ENCODE assay signal across 12 mouse cellular contexts in the genomic region with DNA sequence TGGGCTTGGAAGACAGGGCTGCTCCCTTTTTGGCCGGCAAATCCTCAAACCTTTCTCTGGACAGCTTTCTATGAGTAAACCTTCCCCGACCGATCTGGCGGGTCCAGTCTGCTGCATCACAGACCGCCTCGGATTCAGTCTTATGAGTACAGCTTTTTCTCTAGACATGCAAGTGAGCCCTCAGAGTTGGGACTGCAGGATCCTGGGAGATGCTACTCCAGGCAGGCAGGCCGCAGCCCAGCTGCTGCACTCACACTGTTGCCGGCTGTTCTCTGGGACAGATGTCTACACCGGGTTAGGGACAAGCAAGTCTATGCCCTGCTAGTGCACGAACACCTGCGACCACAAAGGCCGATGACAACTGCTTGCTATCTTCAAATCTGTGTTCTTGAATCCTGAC. TPM values are rescaled to one million over a fixed set of nuclear protein-coding genes. Genes with fewer than 3 reads are reported as not detected.
DNase-seq lines count a peak whose midpoint lies in the region; ATAC-seq lines count a peak whose summit lies in the region.
"Had no signal": no experiment of that assay in that cellular context is flagged by ENCODE, and none has a peak within 500 bp of the region (broad histone marks: within the 10 kb centered on the region; RNA-seq: fewer than 3 reads in every experiment).

No protein-coding gene starts in this region.

- under 1% methylated on average over 12 of the region's 12 CpGs for WGBS in embryonic facial prominence, embryonic 10.5 days
- 5% methylated on average over 12 of the region's 12 CpGs for WGBS in forebrain, embryonic 13.5 days
- 2% methylated on average over 12 of the region's 12 CpGs for WGBS in limb, embryonic 10.5 days

- no peak overlapping the region for H3K27ac ChIP-seq in embryonic facial prominence, embryonic 10.5 days (replicated peaks)
- peak overlapping the region; percentile 40 for H3K27ac ChIP-seq in forebrain, embryonic 13.5 days
- H3K27ac ChIP-seq in limb, embryonic 10.5 days: peak overlapping the region; percentile 98
- H3K27ac ChIP-seq: liver, embryonic 15.5 days had no signal

- peak overlapping the region; percentile 51 for H3K9ac ChIP-seq in forebrain, embryonic 13.5 days
- H3K9ac ChIP-seq: heart, embryonic 12.5 days; liver, embryonic 15.5 days had no signal

- H3K4me3 ChIP-seq in embryonic facial prominence, embryonic 10.5 days: no peak overlapping the region
- H3K4me3 ChIP-seq in forebrain, embryonic 13.5 days: peak overlapping the region; percentile 39
- H3K4me3 ChIP-seq in limb, embryonic 10.5 days: peak overlapping the region; percentile 79
- H3K4me3 ChIP-seq: heart, embryonic 12.5 days; liver, embryonic 15.5 days had no signal

- H3K4me1 ChIP-seq in embryonic facial prominence, embryonic 10.5 days: peaks cover 60% of the 10 kb centered on the region
- peaks cover 54% of the 10 kb centered on the region for H3K4me1 ChIP-seq in forebrain, embryonic 13.5 days
- peaks cover 74% of the 10 kb centered on the region for H3K4me1 ChIP-seq in limb, embryonic 10.5 days

- DNase-seq in embryonic facial prominence, embryonic 10.5 days (ENCODE audit: low spot score): peak; percentile 49
- DNase-seq in limb, embryonic 10.5 days (ENCODE audit: low spot score): no peak
- DNase-seq in naive thymus-derived CD4-positive, alpha-beta T cell, adult 2 months (ENCODE audit: low read depth): peak; percentile 28
- DNase-seq in ovary, adult 18-20 months (ENCODE audit: low spot score): no peak
- no peak for DNase-seq in ovary, postnatal 14 days (ENCODE audit: low spot score)
- DNase-seq in right cerebral cortex, adult 2 months (ENCODE audit: low spot score in 2 of 2): no peak
- DNase-seq: cerebellum, adult 9-11 months; right cerebral cortex, adult 18-20 months had no signal

- no peak for ATAC-seq in forebrain, embryonic 13.5 days
- ATAC-seq: intestine, embryonic 16.5 days had no signal

- H3K4me2 ChIP-seq in forebrain, embryonic 13.5 days: peak overlapping the region; percentile 54
- H3K4me2 ChIP-seq: liver, embryonic 15.5 days had no signal

- H3K9me3 ChIP-seq in embryonic facial prominence, embryonic 10.5 days: no peaks in the 10 kb centered on the region
- no peaks in the 10 kb centered on the region for H3K9me3 ChIP-seq in forebrain, embryonic 13.5 days (replicated peaks)
- no peaks in the 10 kb centered on the region for H3K9me3 ChIP-seq in limb, embryonic 10.5 days (replicated peaks)
- H3K9me3 ChIP-seq: heart, embryonic 12.5 days; liver, embryonic 15.5 days had no signal

- H3K36me3 ChIP-seq in embryonic facial prominence, embryonic 10.5 days (replicated peaks): peaks cover 3% of the 10 kb centered on the region
- H3K36me3 ChIP-seq in forebrain, embryonic 13.5 days (ENCODE audit: poor library complexity, severe bottlenecking): no peaks in the 10 kb centered on the region
- peaks cover 11% of the 10 kb centered on the region for H3K36me3 ChIP-seq in limb, embryonic 10.5 days
- H3K36me3 ChIP-seq: liver, embryonic 15.5 days had no signal

- H3K27me3 ChIP-seq in embryonic facial prominence, embryonic 10.5 days (replicated peaks; ENCODE audit: low read depth, poor library complexity, severe bottlenecking): peaks cover 98% of the 10 kb centered on the region
- peaks cover 75% of the 10 kb centered on the region for H3K27me3 ChIP-seq in forebrain, embryonic 13.5 days
- peaks cover 69% of the 10 kb centered on the region for H3K27me3 ChIP-seq in limb, embryonic 10.5 days (ENCODE audit: low read depth, poor library complexity, severe bottlenecking)

RNA-seq across cellular contexts. Expression of a gene that starts 2.2 kb away (rescaled TPM):
- 1.4 and 2.1 TPM in 2 replicates for polyA plus RNA-seq in embryonic facial prominence, embryonic 10.5 days (2016; fragmentation: Nextera tagmentation; extraction: Ambion mirVana)
- polyA plus RNA-seq in forebrain, embryonic 13.5 days (2015; fragmentation: Nextera tagmentation; extraction: Ambion mirVana): 32.7 and 35.8 TPM in 2 replicates
- 110 and 114 TPM in 2 replicates for polyA plus RNA-seq in limb, embryonic 10.5 days (2016; fragmentation: Nextera tagmentation; extraction: Ambion mirVana)

RNA-seq across cellular contexts. Expression of a gene that starts 10.5 kb away (rescaled TPM):
- polyA plus RNA-seq in embryonic facial prominence, embryonic 10.5 days (2016; fragmentation: Nextera tagmentation; extraction: Ambion mirVana): 35.3 and 35.6 TPM in 2 replicates
- 51.7 and 53.0 TPM in 2 replicates for polyA plus RNA-seq in forebrain, embryonic 13.5 days (2015; fragmentation: Nextera tagmentation; extraction: Ambion mirVana)
- polyA plus RNA-seq in limb, embryonic 10.5 days (2016; fragmentation: Nextera tagmentation; extraction: Ambion mirVana): 60.2 and 60.6 TPM in 2 replicates

Comparison
In these comparisons a context has a peak if more than half of its experiments do, and no peak if none do; other contexts are left out.
1. DNase-seq: peak in embryonic facial prominence, embryonic 10.5 days (single experiment) and naive thymus-derived CD4-positive, alpha-beta T cell, adult 2 months (single experiment); none in limb, embryonic 10.5 days (single experiment), ovary, adult 18-20 months (single experiment), ovary, postnatal 14 days (single experiment) and right cerebral cortex, adult 2 months (0 of 2).
2. RNA of a gene that starts 2.2 kb away (polyA plus RNA-seq): 110 to 114 TPM in limb, embryonic 10.5 days and 32.7 to 35.8 TPM in forebrain, embryonic 13.5 days; 1.4 to 2.1 TPM in embryonic facial prominence, embryonic 10.5 days; every median in the first group is over 10 times any median in the second.